Mouse (Mus musculus): ENCODE measurements around the gene Rbm33.

Rbm33 gene

GRCm38 (mm10) chr5:28412006-28412685 is 95.2 kb downstream of the Rbm33 start:
- in situ Hi-C loops (cut with MboI): no loop called here

DNA sequence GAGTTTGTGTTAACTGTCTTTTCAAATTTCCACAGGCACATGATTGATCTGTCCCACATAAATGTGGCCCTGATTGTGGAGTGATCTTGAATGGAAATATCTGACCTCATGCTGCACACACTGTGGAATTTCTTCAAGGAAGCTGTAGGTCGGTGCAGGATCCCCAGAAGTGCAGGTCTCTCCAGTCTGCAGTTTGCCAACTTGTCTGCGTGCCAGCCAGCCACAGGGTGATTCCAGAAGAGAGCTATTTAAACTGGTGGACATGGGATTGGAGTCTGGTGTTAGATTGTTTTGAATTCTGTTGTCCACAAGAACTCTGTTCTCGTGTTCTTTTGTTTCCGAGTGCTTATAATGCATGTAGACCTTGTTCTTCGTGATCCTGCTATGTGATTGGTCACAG is 96.6 kb downstream of the Rbm33 start:
- in situ Hi-C loops (cut with MboI): no loop called here

DNA sequence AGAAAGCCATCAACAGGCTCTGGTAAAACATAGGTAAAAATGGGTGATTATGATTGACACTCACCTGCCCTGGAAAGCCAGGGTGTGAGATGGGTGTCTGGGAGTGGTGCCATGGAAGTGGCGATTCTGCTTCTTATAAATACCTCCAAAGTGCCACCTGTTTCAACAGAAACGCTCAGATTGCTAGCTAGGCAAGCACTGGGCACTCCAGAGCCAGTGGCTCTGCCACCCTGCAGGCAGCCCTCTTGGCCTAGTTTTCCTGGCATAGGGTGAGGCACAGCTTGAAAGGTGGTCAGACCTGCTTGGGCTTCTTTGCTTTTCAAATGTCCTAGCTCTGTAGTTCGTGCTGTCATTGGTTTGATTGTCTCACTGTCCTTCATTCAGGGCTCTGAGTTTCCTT is 97.2 kb downstream of the Rbm33 start:
- in situ Hi-C loops (cut with MboI): no loop called here

- in situ Hi-C loops (cut with MboI): no loop called here
Observed at GRCm38 (mm10) chr5:28416029-28416428, 99.1 kb downstream of the Rbm33 start.

DNA sequence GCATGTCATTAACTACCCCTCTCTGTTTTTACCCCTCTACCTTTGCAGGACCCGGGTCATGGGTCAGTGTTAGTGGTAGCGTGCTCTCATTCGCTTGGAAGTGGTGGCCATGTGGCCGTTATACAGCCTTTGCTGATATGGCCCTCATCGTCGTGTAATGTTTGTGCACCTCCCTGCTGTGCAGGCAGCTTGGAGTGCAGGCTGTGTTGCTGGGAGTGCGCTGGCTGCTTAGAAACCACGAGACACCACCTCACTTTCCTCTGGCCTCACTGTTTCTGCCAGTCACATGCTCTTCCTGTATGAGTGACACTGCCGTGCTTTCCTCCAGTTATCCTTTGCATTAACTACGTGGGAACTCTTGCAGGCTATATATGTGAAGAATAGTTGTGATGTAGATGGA is 101.8 kb downstream of the Rbm33 start:
- in situ Hi-C loops (cut with MboI): no loop called here

GRCm38 (mm10) chr5:28419640-28420265 is 102.8 kb downstream of the Rbm33 start:
- in situ Hi-C loops (cut with MboI): no loop called here

GRCm38 (mm10) chr5:28423781-28424180 is 106.9 kb downstream of the Rbm33 start:
- in situ Hi-C loops (cut with MboI): no loop called here

- in situ Hi-C loops (cut with MboI): no loop called here
Observed at GRCm38 (mm10) chr5:28425926-28426325, 109.0 kb downstream of the Rbm33 start.

GRCm38 (mm10) chr5:28450126-28450890 is 133.4 kb downstream of the Rbm33 start:
- in situ Hi-C loops (cut with MboI): loop anchor here (25.0 kb wide), 1 partner anchor 837 kb away; no protein-coding TSS in a partner anchor

DNA sequence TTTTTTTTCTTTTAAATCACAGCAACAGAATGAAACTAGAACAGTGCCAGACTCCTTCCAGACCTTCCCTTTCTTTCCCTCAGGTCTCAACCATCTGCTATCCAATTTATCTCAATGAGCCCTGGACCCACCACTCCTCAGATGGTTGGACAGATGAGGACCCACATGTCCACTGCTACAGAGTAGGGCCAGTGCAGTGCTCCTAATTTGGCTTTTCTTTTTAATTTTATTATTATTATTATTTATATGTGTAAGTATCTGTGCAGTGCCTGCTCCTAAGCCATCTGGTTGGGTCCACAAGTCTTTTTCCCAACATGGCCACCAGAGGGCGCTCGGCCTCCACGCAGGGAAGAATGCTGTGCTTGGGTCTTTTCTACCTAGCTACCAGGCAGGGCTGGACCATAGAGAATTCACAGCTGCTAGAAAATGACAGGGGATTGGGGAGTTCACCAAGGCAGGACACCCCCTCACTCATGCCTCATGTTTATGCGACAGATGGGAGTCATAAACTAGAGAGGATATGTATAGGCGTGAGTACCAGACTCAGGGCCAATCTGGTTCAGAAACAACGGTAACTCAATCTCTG is 134.2 kb downstream of the Rbm33 start:
- in situ Hi-C loops (cut with MboI): loop anchor here (25.0 kb wide), 1 partner anchor 836 kb away; no protein-coding TSS in a partner anchor

GRCm38 (mm10) chr5:28453086-28453485 is 136.2 kb downstream of the Rbm33 start:
- in situ Hi-C loops (cut with MboI): loop anchor here (25.0 kb wide), 1 partner anchor 834 kb away; no protein-coding TSS in a partner anchor

DNA sequence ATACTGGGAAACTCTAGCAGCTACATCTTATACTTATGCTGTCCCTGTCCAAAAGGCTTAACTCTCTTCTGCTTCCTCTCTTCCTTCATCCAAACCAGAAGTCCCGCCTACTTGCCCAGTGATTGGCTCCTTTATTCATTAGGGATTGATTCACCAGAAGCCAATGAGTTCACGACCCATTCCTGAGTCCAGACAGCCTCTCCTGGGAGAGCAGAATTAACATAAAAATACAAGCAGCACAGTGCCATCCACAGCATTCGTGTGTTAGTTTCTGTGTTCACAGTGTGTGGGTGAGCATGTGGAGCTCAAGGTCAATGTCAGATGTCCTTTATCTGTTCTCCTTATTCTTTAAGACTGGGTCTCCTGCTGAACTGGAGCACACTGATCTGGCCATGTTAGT is 136.6 kb downstream of the Rbm33 start:
- in situ Hi-C loops (cut with MboI): loop anchor here (25.0 kb wide), 1 partner anchor 834 kb away; no protein-coding TSS in a partner anchor

DNA sequence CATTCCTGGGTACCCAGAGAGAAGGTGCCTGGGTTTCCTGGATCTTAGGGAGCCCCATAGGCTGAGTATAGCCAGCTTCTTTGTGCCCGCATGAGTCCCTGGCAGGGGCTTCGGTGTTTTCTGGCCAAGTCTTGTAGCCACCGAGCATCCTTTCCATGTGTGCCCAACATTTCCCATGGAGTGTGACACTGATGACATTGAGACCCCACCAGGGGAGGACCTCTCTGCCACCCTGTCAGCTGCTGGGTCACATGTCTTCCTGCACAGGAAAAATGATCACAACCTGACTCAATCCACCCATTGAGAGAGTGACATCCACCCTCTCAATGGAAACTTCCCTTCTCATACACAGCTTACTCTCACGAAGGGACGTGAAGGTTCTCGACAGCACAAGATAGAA is 137.6 kb downstream of the Rbm33 start:
- in situ Hi-C loops (cut with MboI): loop anchor here (25.0 kb wide), 1 partner anchor 833 kb away; no protein-coding TSS in a partner anchor

GRCm38 (mm10) chr5:28455721-28456120 is 138.8 kb downstream of the Rbm33 start:
- in situ Hi-C loops (cut with MboI): loop anchor here (25.0 kb wide), 1 partner anchor 832 kb away; no protein-coding TSS in a partner anchor

GRCm38 (mm10) chr5:28456366-28456765 is 139.4 kb downstream of the Rbm33 start:
- in situ Hi-C loops (cut with MboI): loop anchor here (25.0 kb wide), 1 partner anchor 831 kb away; no protein-coding TSS in a partner anchor

GRCm38 (mm10) chr5:28457921-28458641 is 141.2 kb downstream of the Rbm33 start:
- in situ Hi-C loops (cut with MboI): loop anchor here (25.0 kb wide), 1 partner anchor 829 kb away; no protein-coding TSS in a partner anchor

- in situ Hi-C loops (cut with MboI): loop anchor here (25.0 kb wide), 1 partner anchor 828 kb away; no protein-coding TSS in a partner anchor
Observed at GRCm38 (mm10) chr5:28458821-28459240, 141.9 kb downstream of the Rbm33 start.

GRCm38 (mm10) chr5:28459456-28460225 is 142.7 kb downstream of the Rbm33 start:
- in situ Hi-C loops (cut with MboI): loop anchor here (25.0 kb wide), 1 partner anchor 828 kb away; no protein-coding TSS in a partner anchor

DNA sequence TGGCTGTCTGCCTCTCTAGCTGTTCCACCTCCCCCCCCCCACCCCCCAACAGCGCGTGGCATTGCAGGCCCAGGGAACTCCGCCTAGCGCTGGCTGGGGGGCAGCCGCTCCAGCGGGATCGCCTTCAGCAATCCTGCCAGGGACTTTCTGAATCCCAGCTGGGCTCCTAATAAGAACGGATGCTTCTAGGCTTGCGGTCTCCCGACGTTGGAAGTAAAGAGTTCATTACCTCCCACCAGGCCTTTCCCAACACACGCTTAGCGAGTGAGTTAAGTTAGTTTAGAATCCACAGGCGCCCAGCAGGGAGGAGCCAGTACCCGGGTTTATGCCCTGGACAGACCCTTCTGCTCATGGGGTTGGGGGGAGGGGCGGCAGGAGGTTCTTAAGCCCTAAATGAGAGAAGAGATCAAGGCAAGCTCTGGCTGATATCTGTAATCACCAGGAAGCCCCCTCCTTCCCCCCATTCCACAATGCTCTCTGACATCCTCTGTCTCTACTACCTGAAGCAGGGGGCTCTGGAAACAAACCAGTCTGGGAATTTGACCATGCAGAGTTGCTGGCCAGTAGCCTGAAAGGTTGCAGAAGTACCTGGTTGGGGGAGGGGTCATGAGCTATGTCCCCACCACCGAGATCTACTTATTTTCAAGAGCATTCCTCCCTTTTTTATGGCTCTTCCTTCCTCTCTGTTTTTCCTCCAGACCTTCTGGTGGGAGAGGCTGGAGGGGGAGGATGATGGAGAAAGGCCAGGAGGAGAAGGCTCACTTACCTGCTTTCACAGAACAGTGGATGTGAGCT is 143.8 kb downstream of the Rbm33 start:
- in situ Hi-C loops (cut with MboI): loop anchor here (25.0 kb wide), 1 partner anchor 827 kb away; no protein-coding TSS in a partner anchor
